Mouse (Mus musculus): ENCODE results near the gene Rhobtb1.

Gene Rhobtb1

DNA sequence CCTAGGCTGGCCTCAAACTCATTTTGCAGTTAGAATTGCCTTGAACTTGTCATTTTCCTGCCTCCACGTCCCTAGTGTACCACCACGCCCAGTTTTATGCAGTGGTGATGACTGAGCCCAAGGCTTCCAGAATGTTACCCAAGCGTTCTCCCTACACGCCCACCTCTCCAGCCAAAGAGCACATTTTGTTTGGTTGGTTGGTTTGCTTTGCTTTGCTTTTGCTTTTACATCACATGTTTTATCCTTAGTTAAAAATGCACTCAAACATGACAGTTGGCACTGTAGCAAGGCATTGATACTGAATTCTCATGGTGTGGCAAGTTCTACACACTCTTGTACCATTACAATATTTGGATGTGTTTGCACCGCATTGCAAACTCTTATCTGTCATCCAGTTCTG, 12.0 kb downstream of the Rhobtb1 start:
- DNase-seq (ENCODE audit: extremely low spot score, low spot score), result no peak

DNA sequence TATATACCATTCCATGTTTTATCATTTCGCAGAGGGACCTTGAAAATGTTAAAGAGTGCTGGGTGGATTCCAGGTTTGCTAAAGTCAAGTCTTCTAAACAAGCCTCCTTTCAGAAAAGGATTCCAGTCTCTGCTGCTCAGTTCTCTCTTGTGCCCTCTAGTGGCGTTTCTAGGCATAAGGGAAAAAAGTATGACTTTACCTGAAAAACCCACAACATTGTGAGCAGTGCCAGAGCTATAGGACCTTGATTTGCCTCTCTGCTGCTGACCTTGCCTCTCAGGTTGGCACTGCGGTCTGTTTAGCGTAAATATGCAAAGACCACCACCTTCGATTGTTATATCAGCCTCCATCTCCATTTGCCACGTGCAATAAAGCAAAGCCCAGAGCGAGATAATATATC, 13.9 kb downstream of the Rhobtb1 start:
- DNase-seq (ENCODE audit: extremely low spot score, low spot score), result no peak

DNA sequence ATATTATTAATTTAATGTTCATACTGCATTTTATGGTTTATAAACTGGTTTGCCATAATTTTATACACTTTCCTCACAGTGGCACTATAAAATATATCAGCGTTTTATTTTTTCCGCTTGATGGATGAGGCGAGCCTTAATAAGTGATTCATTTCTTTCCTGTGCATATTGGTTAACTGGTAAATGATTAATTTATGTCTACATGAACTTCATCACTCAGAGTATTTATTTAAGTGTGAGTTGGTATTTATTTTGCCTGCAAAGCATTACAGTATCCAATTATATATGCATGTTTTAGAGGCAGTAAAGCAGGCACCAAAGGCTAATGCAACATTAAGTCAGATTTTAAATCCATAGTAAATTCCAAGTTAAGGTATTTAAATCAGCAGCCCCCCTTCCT, 14.6 kb downstream of the Rhobtb1 start:
- DNase-seq (ENCODE audit: extremely low spot score, low spot score), result no peak

DNA sequence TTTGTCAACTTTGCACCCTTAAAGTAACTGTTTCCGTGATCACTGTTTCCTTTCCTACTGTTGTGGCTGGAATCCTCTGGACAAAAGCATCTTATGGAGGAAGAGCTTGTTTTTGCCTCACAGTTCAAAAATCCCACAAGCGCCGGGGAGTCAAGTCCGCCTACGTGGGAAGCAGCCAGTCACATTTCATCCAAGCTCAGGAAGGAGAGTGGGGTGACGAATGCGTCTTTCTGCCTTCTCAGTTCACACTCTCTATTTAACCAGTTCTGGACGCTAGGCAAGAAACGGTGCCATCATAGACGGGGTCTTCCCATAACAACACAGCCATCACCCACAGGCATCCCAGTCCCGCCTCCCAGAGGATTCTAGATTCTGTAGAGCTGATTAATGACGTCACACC, 15.3 kb downstream of the Rhobtb1 start:
- DNase-seq (ENCODE audit: extremely low spot score, low spot score), result no peak

DNA sequence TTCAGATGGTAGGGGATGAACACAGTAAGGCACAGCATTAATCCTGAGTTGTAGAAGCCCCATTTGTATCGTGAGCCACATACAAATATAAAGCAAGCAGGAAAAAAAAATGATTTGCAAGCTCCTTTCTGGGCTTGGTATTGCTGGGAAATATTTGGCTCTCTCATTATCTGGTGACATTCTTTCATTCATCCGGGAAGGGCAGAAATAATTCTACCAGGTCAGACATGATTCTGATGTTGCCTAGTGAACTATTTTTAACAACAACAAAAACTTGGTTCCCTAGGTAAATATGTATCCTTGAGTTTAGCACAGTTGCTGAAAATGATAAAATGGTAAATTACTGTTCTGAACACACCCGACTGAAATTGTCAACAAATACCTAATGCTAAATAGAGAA, 21.2 kb downstream of the Rhobtb1 start:
- DNase-seq (ENCODE audit: extremely low spot score, low spot score), result no peak

DNA sequence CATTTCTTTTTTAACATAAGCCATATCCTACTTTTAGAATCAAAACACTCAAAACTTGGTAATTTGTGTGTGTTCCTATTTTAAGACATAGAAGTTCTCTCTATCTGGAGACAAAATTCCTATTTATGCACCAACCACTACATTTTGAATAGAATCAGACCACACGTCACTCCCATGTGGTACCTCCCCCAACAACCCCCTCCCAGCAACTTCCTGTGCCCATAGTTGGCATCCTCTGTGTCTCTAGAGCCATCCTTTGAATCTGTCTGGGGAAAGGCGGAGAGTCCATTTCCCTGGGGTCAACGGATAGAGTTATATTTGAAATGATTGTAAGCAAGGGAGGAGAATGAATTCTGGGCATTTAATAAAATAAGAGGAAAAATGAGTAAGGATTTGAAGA, 24.9 kb downstream of the Rhobtb1 start:
- DNase-seq (ENCODE audit: extremely low spot score, low spot score), result no peak

DNA sequence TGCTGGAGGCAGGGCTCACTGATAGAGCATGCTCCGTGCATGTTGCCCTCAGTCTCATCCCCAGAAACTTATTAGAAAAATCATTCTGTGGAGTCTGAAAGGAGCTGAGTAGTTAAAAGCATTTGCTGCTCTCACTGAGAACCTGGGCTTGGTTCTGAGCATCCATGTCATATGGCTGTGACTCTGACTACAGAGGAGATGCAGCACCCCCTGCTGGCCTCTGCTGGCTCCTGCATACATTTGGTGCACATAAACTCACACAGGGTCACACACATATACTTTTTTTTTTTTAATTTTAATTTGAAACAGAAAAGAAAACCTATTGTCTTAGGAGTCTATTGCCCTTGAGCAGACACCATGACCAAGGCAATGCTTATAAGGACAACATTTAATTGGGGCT, 28.1 kb downstream of the Rhobtb1 start:
- no peak for DNase-seq (ENCODE audit: extremely low spot score, low spot score)

DNA sequence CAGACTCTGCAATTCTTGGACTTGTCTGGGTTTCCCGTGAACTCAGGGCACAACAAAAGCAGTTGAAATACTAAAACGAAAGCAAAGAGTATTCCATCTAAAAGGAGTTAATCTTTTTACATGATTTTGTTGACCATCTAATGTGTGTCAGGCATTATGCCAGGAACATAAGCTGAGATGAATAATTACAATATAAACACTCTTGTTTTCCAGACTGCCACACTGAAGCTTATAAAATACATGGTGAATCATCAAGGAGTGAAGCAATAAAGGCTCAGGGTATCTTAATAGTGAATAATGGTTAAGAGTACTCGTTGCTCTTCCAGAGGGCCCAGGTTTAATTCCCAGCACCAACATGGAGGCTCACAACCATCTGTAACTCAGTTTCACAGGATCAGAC, 29.8 kb downstream of the Rhobtb1 start:
- no peak for DNase-seq (ENCODE audit: extremely low spot score, low spot score)

DNA sequence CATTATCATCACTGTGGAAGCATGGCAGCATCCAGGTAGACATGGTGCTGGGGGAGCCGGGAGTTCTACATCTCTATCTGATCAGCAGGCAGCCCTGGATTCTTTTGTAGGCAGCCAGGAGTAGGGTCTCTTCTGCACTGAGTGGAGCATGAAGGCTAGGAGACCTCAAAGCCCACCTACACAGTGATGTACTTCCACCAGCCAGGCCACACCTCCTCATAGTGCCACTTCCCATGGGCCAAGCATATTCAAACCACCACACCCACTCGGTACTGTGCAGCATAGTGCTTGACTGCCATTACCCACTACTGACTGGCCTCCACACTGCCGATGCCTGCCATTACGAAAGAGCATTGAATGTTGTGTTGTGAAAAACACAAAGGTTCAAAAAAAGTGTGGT, 33.7 kb downstream of the Rhobtb1 start:
- no peak for DNase-seq (ENCODE audit: extremely low spot score, low spot score)

DNA sequence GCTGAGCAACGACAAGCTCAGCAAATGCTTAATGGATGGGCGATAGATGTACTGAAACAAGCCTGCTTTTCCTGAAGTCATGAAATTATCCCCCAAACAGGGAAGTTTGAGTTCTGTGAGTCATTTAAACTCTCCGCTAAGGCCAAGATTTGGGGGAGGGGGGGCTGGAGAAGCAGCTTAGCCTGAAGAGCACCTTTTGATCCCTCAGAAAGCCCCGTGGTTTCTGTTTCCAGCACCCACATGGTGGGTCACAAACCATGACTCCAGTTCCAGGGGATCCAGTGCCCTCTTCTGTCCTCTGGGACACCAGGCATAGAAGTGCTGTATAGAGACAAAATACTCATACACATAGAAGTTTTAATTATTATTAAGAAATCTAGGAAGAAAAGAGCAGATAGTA, 34.2 kb downstream of the Rhobtb1 start:
- no peak for DNase-seq (ENCODE audit: extremely low spot score, low spot score)

DNA sequence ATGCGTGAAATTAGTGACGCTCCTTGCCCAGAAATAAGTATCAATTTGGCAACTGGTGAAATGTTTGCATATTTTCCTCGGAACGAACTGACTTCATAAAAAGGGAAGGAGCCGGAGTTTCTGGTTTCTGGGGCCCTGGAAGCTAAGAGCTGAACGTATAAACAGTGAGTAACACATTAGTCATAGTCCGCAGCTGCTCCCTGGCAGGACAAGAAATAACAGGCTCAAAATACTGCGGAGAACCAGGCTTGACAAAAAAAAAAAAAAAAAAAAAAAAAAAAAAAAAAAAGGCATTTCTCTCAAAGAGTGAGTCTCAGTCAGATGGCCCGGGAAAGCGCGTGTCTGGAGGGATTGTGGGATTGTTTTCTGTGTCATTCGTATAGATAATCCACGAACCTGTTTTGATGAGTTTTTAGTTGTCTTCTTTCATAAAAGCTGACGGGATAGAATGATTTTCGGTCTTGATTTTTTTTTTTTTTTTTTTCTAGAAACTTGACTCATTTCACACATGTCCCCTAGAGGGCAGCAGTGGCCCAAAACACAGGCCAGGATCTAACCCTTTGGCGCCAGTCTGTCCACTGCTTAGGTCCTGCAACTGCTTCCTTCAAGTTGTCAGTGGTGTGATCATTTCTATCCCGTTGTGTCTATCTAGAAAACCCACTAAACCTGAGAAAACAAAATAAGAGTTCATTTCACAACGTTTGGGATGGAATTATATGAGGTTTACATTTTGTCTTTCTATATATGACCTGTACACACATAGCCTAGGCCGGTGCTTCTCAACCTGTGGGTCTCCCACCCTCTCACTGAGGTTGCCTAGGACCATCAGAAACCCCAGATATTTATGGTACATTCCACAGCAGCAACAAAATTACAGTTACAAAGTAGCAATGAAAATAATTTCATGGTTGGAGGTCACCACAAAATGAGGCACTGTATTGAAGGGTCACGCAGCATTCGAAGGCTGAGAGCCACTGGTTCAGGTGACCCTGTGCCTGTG, 35.0 kb downstream of the Rhobtb1 start:
- DNase-seq (ENCODE audit: extremely low spot score, low spot score), result peak; percentile 56

DNA sequence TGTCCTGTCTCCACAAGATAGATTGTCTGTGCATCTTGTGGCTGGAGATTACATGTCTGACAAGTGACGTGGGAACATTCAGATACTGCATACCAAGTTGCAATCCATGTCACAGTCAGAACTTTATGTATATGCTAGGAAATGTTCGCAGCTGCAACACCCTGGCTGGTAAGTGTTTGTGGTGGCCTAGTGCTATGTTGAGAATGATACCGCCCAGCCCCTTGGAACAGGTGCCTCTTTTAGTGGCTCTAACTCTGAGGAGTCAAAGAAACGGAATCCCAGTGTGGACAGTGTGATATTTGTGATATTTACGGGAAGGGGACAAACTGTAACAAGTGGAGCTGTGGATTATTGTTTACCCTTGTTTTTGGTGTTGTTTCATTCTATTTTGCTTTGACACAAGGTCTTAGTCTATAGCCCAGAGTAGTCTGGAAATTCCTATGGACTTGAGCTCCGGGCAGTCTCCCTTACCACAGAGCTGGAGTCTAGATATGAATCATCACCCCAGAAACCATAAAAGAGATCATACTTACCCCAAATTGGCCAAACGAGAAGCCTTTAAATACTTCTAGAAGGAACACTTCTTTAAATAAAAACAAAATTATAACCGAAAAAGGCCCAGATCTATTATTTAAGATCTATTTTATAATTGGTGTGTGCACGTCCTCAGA, 36.7 kb downstream of the Rhobtb1 start:
- no peak for DNase-seq (ENCODE audit: extremely low spot score, low spot score)

DNA sequence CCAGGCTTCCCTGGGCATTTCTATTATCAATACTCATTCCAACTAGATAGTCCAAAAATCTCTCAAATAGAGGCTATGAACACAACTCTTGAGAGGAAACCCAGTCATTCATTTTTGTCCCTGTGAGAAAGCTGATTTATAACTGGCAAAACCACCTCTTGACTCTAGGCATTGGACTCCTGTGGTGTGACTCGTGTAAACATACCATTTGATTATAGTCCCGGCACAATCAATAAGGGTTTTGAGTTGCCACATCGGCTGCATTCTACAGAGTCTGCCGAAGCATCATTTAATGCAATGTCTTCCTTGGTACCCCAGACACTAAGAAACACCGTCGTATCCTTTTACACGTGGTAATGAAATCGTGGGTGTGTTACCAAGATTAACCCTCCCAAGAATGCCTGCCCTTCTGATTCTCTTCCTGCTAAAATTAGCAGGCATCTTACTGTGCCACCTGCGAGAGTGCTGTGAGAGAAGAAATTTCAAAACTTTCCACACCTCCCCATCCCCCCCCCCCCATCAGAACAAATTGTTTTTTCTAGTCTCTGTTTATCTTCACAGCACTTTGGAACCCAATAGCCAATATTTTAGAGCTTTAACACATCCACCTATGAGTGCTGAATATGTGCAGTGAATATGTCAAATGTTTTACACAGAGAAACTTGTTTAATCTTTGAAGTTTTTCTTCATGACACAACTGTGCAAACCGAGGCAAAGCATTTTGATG, 39.4 kb downstream of the Rhobtb1 start:
- DNase-seq (ENCODE audit: extremely low spot score, low spot score), result no peak

DNA sequence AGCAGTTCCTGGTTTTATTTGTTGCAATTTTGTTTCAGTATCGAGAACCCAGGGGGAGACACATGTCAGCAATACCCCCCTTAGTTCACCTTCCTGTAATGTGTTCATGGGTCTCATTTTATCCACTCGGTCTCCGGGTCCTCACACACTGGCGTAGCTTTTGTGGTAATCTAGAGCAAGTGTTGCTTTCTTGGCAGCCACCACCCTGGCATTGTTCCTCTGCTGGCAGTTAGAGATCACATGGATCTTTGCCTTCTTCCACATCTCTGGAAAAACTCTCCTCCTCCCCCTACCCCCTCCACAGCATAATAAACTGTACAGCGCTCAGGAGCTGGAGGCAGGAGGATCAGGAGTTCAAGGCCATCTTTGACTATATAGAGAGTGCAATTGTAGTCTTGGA, 41.0 kb downstream of the Rhobtb1 start:
- DNase-seq (ENCODE audit: extremely low spot score, low spot score), result no peak

DNA sequence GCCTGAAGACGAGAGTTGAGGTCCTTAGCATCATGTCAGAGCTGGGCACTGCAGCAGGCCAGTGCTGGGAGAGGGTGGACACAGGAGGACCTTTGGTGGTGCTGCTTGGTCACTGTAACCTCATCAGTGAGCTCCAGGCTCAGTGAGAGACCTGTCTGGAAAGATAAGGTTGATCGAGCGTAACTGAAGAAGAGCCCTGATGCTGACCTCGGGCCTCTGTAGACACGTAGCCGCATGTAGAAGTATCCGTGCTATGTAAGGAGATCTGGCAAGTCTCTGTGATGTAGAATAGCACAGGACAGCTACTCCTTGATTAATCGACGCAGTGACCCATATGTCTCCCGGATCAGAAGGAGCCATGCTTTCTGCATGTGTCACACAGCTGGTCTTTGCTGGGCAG, 42.5 kb downstream of the Rhobtb1 start:
- DNase-seq (ENCODE audit: extremely low spot score, low spot score), result no peak

DNA sequence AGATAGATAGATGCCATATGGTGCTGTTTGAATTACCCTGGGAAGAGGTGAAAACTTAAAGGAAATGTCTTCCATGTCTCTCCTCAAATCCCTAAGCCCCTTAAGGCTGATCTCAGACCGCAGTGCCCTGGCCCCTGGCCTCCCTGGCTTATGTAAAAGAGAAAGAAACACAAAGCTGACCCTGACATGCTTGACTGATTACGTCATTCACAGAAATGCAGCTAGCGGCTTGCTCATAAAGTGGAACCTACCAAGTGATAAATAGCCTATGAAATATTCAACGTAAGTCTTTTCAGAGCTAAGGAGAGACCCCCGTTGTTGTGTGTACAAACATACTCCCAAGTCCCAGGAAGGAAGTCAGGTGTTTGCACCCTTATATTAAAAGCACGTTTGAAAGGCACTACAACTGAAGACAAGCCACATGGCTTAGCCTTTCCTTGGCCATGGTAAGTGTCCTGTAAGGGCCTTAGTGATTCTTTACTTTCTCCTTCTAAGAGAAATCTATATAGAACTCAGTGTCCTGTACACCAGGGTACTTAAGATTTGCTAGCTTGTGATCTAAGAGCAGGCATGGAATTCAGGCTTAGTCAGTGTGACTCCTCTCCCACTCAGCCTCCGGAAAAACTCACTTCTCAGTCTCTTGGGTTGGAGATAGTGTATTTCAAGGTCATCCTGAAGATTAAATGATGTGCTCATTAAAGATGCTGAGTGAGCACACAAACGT, 53.6 kb downstream of the Rhobtb1 start:
- no peak for DNase-seq (ENCODE audit: extremely low spot score, low spot score)

DNA sequence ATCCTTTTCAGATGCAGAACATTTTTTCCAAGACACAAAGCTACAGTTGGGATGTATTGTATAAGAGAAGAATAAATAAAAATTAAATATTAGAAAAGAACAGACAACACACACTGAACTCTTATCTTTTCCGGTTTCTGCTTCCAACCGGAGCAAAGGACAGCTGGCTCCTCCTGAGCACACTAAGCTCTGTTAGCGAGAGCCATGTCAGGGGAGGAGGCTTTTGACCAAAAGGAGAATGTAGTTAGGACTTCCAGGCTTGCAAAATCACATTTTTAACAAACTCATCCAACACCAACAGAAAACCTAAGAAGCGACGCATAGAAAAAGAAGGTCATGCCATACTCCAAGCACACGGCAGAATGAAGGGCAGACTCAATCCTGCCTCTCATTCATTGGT, 54.8 kb downstream of the Rhobtb1 start:
- DNase-seq (ENCODE audit: extremely low spot score, low spot score), result no peak

DNA sequence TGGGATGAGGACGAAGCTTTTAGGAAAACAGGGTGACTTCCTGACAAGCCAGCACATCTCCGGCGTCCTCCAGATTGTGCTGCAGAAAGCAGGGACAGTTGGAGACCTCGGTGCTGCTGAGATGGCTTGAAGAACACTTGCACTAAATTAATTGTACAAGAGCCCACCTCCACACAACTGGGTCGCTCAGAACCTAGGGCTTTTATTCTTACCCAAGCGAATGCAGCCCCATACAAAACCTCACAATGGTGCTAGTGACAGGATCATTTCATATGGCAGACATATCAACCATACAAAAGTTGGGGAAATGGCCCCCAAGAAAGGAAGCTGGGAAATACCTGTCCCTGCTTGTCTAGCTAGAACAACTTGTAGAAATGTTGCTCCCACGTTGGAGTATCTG, 56.2 kb downstream of the Rhobtb1 start:
- DNase-seq (ENCODE audit: extremely low spot score, low spot score), result no peak

DNA sequence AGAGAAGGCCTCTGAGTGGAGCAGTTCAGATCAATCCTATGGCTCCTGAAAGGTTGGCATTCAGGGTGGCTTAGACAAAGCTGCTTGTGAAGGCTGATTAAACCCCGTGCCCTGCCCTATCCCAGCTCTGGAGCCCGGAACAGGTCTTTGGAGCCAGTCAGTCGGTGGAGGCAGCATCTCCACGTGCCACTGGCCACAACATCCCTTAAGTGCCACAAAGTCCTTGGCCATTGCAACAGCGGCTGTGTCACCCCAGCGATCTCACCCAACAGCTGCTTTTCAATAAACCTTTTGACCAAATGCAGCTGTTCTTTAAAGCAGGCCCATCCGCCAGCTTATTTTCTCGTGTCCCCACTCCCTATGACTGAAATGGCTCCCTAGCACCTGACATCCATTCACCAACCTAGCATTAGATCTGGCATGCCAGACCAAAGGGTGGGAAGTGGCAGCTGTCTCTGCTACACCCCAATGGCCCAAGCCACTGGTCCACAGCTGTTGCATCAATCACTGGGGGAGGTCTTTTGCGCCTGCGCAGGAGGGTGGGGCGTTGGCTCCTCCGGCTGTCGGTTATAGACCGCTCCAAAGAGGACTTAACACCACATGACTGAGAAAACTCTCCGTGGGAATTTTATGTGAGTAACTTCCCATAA, 56.9 kb downstream of the Rhobtb1 start:
- no peak for DNase-seq (ENCODE audit: extremely low spot score, low spot score)

DNA sequence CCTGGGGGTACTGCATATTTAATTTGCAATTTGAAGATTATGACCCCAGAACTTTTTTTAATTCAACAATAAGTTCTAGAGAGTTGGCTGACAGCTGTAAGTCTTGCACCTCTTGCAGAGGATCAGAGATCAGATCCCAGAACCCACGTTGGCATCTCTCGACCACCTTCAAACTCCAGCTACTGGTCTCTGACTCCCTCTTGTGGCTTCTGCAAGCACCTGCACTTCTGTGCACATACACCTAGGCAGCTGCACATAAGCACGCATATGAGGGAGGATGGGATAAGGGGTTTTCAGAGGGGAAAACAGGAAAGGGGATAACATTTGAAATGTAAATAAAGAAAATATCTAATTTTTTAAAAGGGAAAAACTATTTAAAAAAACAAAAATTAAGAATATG, 57.5 kb downstream of the Rhobtb1 start:
- DNase-seq (ENCODE audit: extremely low spot score, low spot score), result no peak

DNA sequence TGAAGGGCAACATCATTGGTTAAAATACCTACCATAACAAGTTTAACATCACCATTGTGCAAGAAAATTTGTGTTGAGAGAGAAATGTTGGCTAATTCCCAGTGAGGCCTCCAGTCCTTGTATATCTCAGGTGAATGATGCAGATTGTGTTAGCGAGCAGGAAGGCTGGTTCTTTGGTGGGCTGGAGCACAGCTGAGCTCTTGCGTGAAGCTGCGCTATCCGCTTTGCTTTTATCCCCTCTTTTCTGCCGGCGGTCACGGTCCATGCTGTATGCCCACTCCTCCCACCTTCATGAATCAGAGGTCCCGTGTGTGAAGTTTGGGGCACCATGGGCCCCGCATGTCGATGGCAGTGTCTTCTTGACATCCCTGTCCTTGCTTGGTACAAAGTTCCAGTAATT, 58.8 kb downstream of the Rhobtb1 start:
- DNase-seq (ENCODE audit: extremely low spot score, low spot score), result no peak
